Mouse (Mus musculus) urinary bladder, postnatal 4 days (tissue): ENCODE results near the gene Fam71f1.
"Not testable (repeated sequence)": the region's sequence is repeated elsewhere in the genome, so short reads cannot be mapped to it uniquely, and the experiment has no call there.

Experiments used
- DNase-seq, 2 experiments: peaks; one replicate each; pipeline ENCODE4 v3.0.0; 2021 to 2022; ENCODE audit warnings: low spot score in 2 of 2

The Fam71f1 gene

DNA sequence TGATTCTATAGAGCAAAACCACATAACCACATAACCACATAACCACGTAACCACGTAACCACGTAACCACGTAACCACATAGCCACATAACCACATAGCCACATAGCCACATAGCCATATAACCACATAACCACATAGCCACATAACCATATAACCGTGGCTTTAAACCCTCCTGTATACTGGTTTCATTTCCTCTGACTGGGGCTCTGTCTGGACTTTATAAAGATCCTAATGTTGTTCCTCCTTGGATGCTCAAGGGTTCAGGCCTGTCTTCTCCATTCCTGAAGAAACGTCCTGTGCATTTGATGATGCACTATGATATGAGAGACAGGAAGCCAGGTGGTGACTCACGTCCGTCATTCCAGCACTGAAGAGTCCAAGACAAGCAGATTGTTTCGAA, 8.0 kb downstream of the Fam71f1 start:
- DNase-seq, result no peak

DNA sequence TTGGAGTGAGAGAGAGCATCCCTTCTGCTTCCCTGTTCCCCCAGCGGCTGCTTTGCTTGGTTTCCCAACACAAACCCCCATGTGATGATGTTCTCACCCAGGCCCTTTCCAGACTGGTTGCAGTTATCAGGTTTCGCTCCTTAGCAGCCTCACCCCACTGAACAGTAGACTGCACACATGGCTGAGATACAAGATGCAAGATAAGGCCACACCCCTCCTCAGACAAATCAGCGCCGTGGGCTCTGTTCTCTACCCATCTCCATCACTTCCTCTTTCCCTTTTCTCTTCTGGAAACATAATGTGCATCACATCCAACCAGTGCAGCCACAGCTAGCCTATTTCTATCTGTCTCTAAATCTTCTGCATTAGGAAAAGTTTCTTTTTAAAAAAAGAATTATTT, 10.6 kb downstream of the Fam71f1 start:
- DNase-seq, result no peak

- not testable (repeated sequence) for DNase-seq
Observed at GRCm38 (mm10) chr6:29346512-29346911, 27.6 kb downstream of the Fam71f1 start.

DNA sequence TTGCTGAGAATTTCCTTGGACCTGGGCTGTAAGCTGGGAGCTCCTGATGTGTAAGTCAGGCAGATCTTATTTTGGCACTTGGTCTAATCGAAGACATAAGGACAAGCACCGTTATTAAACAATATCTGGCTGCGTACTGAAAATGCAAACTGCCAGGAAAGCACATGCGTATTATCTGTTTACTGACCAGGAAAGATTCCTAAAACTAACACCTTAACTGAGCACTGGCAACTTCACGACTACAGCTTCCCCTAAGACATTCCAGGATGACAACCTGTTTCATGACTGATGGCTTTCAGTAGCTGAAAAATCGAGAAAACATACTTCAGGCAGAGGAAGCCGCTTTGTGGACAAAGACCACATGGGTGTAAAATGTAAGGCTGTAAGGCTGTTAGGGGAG, 28.2 kb downstream of the Fam71f1 start:
- DNase-seq, result no peak

GRCm38 (mm10) chr6:29347665-29348370, 28.9 kb downstream of the Fam71f1 start, which contains the start of gene Calu:
Calu (plus strand) TSS chr6:29348069.
- DNase-seq, result peak; percentile 99 to 100

DNA sequence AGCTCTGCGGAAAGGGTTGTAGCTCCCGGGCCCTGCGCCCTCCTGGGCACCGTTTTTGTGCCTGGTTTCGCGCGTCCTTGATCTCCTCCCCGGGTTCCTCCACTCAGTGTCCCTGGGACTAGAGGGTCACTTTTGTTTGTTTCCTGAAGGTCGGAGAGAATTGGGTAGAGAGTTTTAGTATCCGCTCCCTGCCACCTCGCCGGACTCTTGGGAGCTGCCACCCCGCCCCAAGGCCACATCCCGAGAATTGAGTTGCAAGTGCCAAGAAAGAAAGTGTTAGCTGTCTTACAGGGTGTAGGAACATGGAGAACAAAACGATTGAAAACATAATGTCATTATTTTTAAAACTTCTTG, 29.4 kb downstream of the Fam71f1 start:
- DNase-seq, result no peak

GRCm38 (mm10) chr6:29351613-29352012, 32.7 kb downstream of the Fam71f1 start:
- DNase-seq, result no peak

- no peak for DNase-seq
Observed at GRCm38 (mm10) chr6:29352816-29353215, 33.9 kb downstream of the Fam71f1 start.

- DNase-seq, result no peak
Observed at GRCm38 (mm10) chr6:29359386-29359785, 40.4 kb downstream of the Fam71f1 start.

- no peak for DNase-seq
Observed at GRCm38 (mm10) chr6:29360211-29360610, 41.3 kb downstream of the Fam71f1 start.

DNA sequence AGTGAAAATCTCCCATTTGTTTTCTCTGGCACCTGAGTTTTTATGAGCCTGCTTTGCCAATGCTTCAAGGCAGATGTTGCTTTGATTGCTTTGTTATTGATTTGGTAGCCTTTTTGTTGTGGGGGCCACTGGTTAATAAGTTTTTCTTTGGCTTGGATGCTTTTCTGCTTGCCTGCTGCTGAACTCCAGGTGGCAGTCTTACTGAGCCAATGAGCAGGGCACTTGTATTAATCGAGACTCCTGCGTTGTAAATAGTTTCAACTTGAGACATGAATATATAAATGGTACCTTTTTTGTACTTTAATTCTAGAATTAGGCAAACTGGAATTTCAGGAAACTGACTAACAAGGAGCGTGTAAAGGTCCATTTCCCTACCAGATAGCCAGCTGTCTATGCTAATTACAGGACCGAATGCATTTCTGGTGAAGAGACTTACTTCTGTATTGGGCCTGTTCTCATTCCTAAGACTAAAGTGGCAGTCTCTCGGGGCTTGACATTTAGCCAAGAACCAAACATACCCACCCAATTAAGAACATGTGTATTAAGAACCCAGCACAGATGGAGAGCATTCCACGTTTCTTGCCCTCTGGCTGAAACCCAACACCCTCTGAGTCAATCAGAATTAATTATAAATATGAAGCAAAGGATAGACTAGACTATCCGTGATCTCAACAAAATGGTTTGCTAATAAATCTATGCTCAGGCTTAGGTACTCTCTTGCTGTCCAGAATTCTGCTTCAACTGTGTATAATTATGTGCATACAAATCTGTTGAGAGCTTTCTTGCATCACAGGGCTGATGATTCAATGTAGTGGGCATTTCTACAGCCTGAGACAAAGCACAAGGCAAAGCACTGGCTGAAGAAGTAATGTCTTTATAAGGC, 43.5 kb downstream of the Fam71f1 start:
- DNase-seq, result no peak

- DNase-seq, result no peak
Observed at GRCm38 (mm10) chr6:29363129-29363515, 44.2 kb downstream of the Fam71f1 start.

- no peak for DNase-seq
Observed at GRCm38 (mm10) chr6:29365277-29365676, 46.3 kb downstream of the Fam71f1 start.

DNA sequence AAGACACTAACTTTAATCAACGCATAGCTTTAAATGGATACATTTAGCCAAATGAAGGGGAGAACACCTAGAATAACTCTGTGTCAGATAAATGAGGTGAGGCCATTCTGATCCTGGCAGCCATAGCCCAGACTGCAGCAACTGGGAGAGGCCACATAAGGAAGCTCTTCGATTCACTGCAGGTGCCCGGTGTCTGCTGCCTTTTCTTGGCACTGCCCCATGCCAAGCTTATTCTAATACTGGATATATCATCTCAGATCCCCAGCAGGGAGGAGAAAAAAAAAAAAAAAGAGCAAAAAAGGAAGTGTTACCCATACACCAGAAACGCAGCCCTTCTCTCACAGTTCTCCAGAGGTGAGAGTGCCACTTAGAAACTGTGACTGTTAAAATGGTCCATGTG, 58.4 kb downstream of the Fam71f1 start:
- DNase-seq, result no peak

GRCm38 (mm10) chr6:29378678-29379077, 59.7 kb downstream of the Fam71f1 start:
- DNase-seq, result no peak

DNA sequence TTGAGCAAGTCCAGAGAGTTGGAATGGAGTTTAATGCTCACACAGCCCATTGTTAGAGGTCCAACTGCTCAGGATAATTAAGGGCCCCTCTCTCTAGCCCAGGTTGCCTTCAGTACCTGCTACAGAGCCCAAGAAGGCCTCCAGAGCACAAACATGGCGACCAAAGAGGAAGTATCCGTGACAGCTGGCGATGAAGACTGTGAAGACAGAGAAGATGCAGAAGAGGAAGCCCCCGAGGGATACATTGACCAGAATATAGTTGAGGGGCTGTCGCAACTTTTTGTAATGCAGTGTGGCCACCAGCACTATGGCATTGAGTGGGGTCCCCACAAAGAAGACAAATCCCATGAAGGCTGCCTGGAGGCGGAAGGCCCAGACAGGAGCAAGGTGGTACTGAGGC, 61.0 kb downstream of the Fam71f1 start:
- DNase-seq, result no peak

DNA sequence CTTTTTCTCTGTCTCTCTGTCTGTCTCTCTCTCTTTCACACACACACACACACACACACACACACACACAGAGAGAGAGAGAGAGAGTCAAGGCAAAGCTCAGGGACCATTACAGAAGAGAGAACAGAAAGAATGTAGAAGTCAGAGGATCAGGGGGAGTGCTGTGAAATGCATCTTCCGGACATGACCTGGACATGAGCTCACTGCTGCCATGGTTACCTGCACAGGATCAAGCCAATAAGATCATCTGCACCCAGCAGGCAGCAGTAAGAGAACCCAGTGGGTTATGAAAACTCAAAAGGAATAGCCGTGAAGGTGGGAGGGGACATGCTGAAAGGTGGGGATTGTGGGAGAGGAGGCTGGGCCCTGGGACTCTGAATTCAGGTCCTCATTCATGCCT, 63.5 kb downstream of the Fam71f1 start:
- no peak for DNase-seq
